Mouse (Mus musculus) kidney, embryonic 16.5 days (tissue): ENCODE results near the gene Prmt2. TPM values are rescaled to one million over a fixed set of nuclear protein-coding genes. Genes with fewer than 3 reads are reported as not detected.
A peak's percentile ranks its signal among the peaks of the same experiment; 100 is the strongest.

Experiments
- ATAC-seq: fragments of 200-750 bp; cut with Nextera tagmentation; 2 replicates; pipeline ENCODE4 v1.8.0; 2017; ENCODE audit warnings: moderate TSS enrichment; ENCODE audit not compliant: low FRiP score, low TSS enrichment
- H3K27ac ChIP-seq: fragments of 300-500 bp; sonication (generic); 2 replicates; pipeline ENCODE4 v1.5.1; 2014; ENCODE audit warnings: low read length
- H3K27me3 ChIP-seq: fragments of 300-500 bp; sonication (generic); 2 replicates; pipeline ENCODE4 v1.6.1; 2014; ENCODE audit warnings: low read length, control low read depth, mixed read lengths; ENCODE audit not compliant: insufficient read depth
- H3K36me3 ChIP-seq: fragments of 300-500 bp; sonication (generic); 2 replicates; pipeline ENCODE4 v1.6.1; 2014; ENCODE audit warnings: low read length, control low read depth, mixed read lengths; ENCODE audit not compliant: insufficient read depth
- H3K4me1 ChIP-seq: fragments of 300-500 bp; sonication (generic); 2 replicates; pipeline ENCODE4 v1.6.1; 2014; ENCODE audit warnings: low read length, control low read depth, mixed read lengths; ENCODE audit not compliant: insufficient read depth
- H3K4me2 ChIP-seq: fragments of 300-500 bp; sonication (generic); replicated peaks from 2 replicates; pipeline ENCODE4 v1.6.1; 2014; ENCODE audit warnings: low read depth, low read length
- H3K4me3 ChIP-seq: fragments of 300-500 bp; sonication (generic); 2 replicates; pipeline ENCODE4 v1.5.1; 2014; ENCODE audit warnings: mild to moderate bottlenecking, low read length
- H3K9ac ChIP-seq: fragments of 300-500 bp; sonication (generic); replicated peaks from 2 replicates; pipeline ENCODE4 v1.6.1; 2014; ENCODE audit warnings: low read length
- H3K9me3 ChIP-seq: fragments of 300-500 bp; sonication (generic); 2 replicates; pipeline ENCODE4 v1.6.1; 2016; ENCODE audit warnings: low read length, control low read depth
- WGBS: fragments of 180-500 bp; shearing (Covaris S2); extraction: QIAGEN DNeasy Blood & Tissue Kit; methylation state at CpG from one replicate; pipeline ENCODE4 v1.1.7; 2014; 5-methylcytosine and 5-hydroxymethylcytosine counted together
- polyA plus RNA-seq: library from polyadenylated mRNA; unstranded; fragments of >200 nt; fragmentation: Nextera tagmentation; extraction: Ambion mirVana; gene quantifications from 2 replicates; pipeline ENCODE4 v1.2.1, GENCODE M21; 2015

Prmt2 gene
- polyA plus RNA-seq, 1 experiment from 2014 or later, result 69.9 TPM

GRCm38 (mm10) chr10:76257231-76257630 is 19.6 kb upstream of the Prmt2 start:
- ATAC-seq, result no peak
- 94% methylated on average over 7 of the region's 7 CpGs for WGBS
- H3K36me3 ChIP-seq, result no peaks in the 10 kb centered on the region

GRCm38 (mm10) chr10:76255617-76256016 is 18.0 kb upstream of the Prmt2 start:
- Histone ChIP-seq H3K27me3 (no peaks in the 10 kb centered on the region), H3K9me3 (no peaks in the 10 kb centered on the region), H3K4me3 (no peak overlapping the region), H3K36me3 (no peaks in the 10 kb centered on the region), H3K27ac (no peak overlapping the region), H3K4me1 (peaks cover 9% of the 10 kb centered on the region; the same call in 1 of the 2 replicates), H3K4me2 (no peak overlapping the region), H3K9ac (no peak overlapping the region)
- ATAC-seq, result no peak
- WGBS, result 77% methylated on average over 6 of the region's 6 CpGs

More at GRCm38 (mm10) chr10:76257231-76257630, 19.6 kb upstream of the Prmt2 start:
- no peaks in the 10 kb centered on the region for H3K9me3 ChIP-seq
- H3K4me3 ChIP-seq, result no peak overlapping the region
- H3K4me1 ChIP-seq, result peaks cover 9% of the 10 kb centered on the region; the same call in 1 of the 2 replicates
- no peaks in the 10 kb centered on the region for H3K27me3 ChIP-seq
- H3K9ac ChIP-seq, result no peak overlapping the region
- H3K27ac ChIP-seq, result no peak overlapping the region
- no peak overlapping the region for H3K4me2 ChIP-seq

DNA sequence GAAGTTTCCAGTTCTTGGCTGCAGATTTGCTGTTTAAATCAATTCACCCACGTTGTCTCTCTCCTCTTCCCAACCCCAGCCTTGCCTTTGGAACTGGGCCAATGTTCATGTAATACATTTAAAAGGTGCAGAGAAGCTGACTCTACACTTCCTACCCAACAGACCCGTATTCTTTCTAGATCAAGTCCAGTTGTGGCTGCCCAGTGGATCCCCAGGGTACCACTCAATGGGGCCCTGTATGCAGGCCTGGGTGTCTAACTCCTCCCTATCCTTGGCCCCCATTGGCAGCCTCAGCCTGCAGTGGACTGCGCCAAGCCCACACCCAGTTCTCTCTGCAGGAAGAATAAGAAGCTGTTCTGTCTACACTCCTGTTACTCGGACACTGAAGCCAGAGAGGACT is 15.9 kb upstream of the Prmt2 start, which contains the start of gene S100b:
S100b (plus strand) TSS at position 318 of the 400 bp plus-strand sequence.
- no peak for ATAC-seq
- Histone ChIP-seq H3K27ac (no peak within 1 kb of the TSS), H3K4me3 (no peak within 1 kb of the TSS), H3K4me1 (peaks cover 3% of the 10 kb centered on the region; the same call in 1 of the 2 replicates), H3K9ac (no peak within 1 kb of the TSS; the same call in 1 of the 2 replicates), H3K9me3 (no peaks in the 10 kb centered on the region), H3K27me3 (no peaks in the 10 kb centered on the region), H3K4me2 (no peak within 1 kb of the TSS), H3K36me3 (no peaks in the 10 kb centered on the region)
- WGBS, result 58% methylated on average over 4 of the region's 4 CpGs

DNA sequence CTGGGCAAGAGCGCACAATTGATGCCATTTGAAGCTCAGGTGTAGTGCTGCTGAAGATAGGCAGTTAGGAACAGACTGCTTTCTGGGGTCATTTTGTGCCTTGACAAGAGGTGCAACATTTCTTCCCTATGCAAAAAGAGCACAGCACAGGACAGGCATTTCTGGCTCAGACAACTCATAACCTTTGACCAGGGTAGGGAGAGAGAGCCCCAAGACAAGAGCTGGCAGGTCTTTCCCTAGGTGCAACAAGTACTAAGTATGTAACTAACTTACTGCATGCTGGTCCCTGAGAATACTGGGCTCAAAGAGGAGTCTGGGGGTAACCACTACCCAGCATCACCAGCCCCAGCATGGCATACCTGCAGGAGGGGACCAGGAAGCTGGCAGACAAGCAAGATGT is 15.4 kb upstream of the Prmt2 start:
- 92% methylated on average over 1 of the region's 1 CpGs for WGBS
- H3K9ac ChIP-seq, result no peak overlapping the region; the same call in 1 of the 2 replicates
- H3K4me1 ChIP-seq, result peaks cover 3% of the 10 kb centered on the region; the same call in 1 of the 2 replicates
- H3K27ac ChIP-seq, result no peak overlapping the region
- ATAC-seq, result no peak
- H3K4me3 ChIP-seq, result no peak overlapping the region
- H3K9me3 ChIP-seq, result no peaks in the 10 kb centered on the region
- no peaks in the 10 kb centered on the region for H3K27me3 ChIP-seq
- H3K4me2 ChIP-seq, result no peak overlapping the region
- H3K36me3 ChIP-seq, result no peaks in the 10 kb centered on the region

DNA sequence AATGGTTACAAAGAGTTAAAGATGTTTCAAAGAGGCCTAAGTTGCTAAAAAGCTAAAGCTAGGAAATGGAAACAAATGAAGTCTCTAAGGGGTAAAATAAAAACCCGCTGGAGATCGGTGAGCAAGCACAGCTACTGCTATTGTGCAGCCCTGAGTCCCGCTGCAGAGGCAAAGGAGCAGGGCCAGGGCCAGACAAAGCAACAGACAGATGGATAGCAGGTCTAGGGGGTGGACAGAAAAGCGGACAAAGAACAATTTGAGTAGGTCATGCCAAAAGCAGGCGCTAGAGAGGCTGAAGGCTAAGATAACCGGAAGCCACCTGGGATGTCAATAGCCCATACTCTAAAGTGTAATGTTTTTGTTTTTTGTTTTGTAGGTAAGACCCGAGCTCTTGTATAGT is 13.2 kb upstream of the Prmt2 start:
- no peak for ATAC-seq
- Histone ChIP-seq H3K36me3 (no peaks in the 10 kb centered on the region), H3K9ac (no peak overlapping the region), H3K27me3 (no peaks in the 10 kb centered on the region), H3K4me1 (peaks cover 3% of the 10 kb centered on the region; the same call in 1 of the 2 replicates), H3K4me2 (no peak overlapping the region), H3K4me3 (no peak overlapping the region), H3K27ac (no peak overlapping the region), H3K9me3 (no peaks in the 10 kb centered on the region)
- 84% methylated on average over 7 of the region's 7 CpGs for WGBS

GRCm38 (mm10) chr10:76248647-76248968 is 10.9 kb upstream of the Prmt2 start:
- ATAC-seq, result no peak
- H3K4me1 ChIP-seq, result peaks cover 2% of the 10 kb centered on the region; the same call in 1 of the 2 replicates
- no peak overlapping the region for H3K27ac ChIP-seq
- H3K4me3 ChIP-seq, result no peak overlapping the region
- no peak overlapping the region for H3K4me2 ChIP-seq
- WGBS, result 82% methylated on average over 5 of the region's 5 CpGs
- H3K27me3 ChIP-seq, result no peaks in the 10 kb centered on the region
- no peak overlapping the region for H3K9ac ChIP-seq
- no peaks in the 10 kb centered on the region for H3K36me3 ChIP-seq
- H3K9me3 ChIP-seq, result no peaks in the 10 kb centered on the region

DNA sequence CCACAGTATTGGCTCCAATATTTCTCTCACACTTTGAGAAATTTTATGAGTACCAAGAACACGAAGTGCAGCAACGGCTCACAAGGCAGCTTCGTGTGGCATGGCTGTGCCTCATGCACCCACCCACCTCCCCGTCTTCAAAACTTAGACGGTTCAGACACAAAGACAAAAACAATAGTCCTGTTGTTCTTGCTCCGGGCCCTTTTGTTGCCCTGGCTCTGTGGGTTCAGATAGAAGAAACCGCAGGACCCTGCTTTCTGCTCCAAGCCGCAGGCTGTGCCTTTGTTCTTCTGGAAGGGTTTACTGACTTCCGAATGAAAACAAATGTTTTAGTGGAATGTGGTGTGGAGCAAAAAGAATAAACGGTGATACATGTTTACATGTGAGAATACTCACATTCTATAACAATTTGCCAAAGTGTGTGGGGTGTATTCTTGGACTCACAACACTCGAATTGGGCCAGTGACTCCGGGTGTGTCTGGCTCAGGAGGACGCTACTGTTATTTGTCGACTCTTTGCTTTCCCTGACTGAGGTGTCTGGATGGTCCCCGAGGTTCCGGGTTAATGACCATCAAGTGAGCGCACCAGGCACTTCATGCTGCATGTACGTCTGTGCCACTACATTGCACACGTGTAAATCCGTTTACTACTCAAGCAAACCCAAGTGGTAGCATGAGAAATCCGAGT is 10.4 kb upstream of the Prmt2 start:
- Histone ChIP-seq H3K4me2 (no peak overlapping the region), H3K4me1 (no peaks in the 10 kb centered on the region), H3K4me3 (no peak overlapping the region), H3K9ac (no peak overlapping the region), H3K27ac (no peak overlapping the region), H3K36me3 (no peaks in the 10 kb centered on the region), H3K9me3 (no peaks in the 10 kb centered on the region), H3K27me3 (no peaks in the 10 kb centered on the region)
- 64% methylated on average over 21 of the region's 21 CpGs for WGBS
- no peak for ATAC-seq

DNA sequence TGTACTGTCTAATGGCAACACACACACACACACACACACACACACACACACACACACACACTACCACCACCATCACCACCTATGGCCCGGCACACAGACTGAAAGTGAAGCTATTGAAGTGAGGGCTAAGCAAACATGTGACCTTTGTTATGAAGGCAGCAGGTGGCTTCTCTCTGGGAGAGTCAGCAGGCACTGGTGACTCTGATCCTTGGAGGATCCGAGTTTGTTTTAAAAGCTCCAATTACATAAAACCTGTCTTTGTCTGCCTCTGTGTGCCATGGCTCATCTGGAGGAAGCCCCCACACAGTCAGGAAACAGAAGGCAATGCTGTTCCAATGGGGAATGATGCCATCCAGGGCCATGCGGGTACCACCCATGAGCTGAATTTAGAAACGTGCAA is 8.9 kb upstream of the Prmt2 start:
- H3K9ac ChIP-seq, result no peak overlapping the region
- H3K4me1 ChIP-seq, result no peaks in the 10 kb centered on the region
- WGBS, result 40% methylated on average over 4 of the region's 4 CpGs
- H3K36me3 ChIP-seq, result no peaks in the 10 kb centered on the region
- no peaks in the 10 kb centered on the region for H3K9me3 ChIP-seq
- 0 out of 2 replicates have a peak, but pooled peaks have one; percentile 27 for ATAC-seq
- H3K27ac ChIP-seq, result no peak overlapping the region
- no peak overlapping the region for H3K4me2 ChIP-seq
- H3K4me3 ChIP-seq, result no peak overlapping the region
- H3K27me3 ChIP-seq, result no peaks in the 10 kb centered on the region

- Histone ChIP-seq H3K9ac (no peak overlapping the region), H3K4me1 (no peaks in the 10 kb centered on the region), H3K9me3 (no peaks in the 10 kb centered on the region), H3K27me3 (no peaks in the 10 kb centered on the region), H3K36me3 (no peaks in the 10 kb centered on the region), H3K27ac (no peak overlapping the region), H3K4me3 (no peak overlapping the region), H3K4me2 (no peak overlapping the region)
- no peak for ATAC-seq
- WGBS, result 80% methylated on average over 2 of the region's 2 CpGs
These were observed 7.4 kb upstream of the Prmt2 start for GRCm38 (mm10) chr10:76245106-76245505.

DNA sequence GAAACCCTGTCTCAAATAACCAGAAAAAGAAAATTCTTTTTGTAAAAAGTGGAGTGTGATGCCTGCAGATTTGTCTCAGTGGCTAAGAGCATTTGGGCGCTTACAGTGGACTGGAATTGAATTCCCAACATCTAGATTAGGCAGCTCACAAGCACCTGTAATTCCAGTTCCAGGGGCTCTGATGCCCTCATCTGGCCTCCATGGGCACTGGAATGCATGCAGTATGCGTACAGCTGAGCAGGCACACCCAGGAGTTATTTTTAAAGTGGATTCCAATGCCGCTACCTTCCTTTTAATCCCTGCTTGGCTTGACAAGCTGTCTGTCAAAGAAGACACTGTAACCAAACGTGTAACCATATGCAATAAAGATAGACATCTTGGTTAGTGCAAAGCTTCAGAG is 1.7 kb upstream of the Prmt2 start:
- Histone ChIP-seq H3K27ac (no peak overlapping the region), H3K4me1 (peaks cover 11% of the 10 kb centered on the region; the same call in 1 of the 2 replicates), H3K4me2 (no peak overlapping the region), H3K27me3 (no peaks in the 10 kb centered on the region), H3K4me3 (no peak overlapping the region), H3K36me3 (no peaks in the 10 kb centered on the region), H3K9me3 (no peaks in the 10 kb centered on the region), H3K9ac (no peak overlapping the region)
- no peak for ATAC-seq
- 70% methylated on average over 4 of the region's 4 CpGs for WGBS
